Mouse (Mus musculus): Measurements from ENCODE around the gene Magi2.
"Not testable (repeated sequence)": the region's sequence is repeated elsewhere in the genome, so short reads cannot be mapped to it uniquely, and the experiment has no call there.

Gene Magi2

DNA sequence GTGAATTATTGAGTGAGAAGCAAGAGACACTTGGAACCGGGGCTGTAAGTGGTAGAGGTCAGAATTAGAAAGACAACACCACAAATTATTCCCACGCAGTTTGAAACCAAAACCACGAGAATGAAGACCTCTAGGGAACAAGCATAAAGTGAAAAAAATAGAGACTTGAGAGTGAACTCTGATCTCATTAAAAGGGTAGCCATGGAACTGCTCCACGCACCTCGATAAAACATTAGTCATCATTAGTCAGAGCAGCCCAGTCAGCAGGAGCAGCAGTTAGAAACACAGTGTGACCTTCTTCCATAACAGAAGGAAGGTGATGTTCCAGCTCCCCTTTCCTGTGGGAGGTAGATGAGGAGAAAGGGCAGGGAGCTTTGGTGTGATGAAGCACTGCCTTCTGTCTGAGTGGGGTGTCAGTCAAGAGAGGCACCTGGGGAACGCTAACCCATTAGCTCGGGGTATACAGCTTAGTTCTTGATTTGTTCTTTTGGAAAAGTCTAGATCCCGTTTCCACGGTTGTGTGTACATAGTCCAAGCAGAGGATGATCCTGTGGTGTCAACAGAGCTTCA is 1272.3 kb downstream of the Magi2 start:
- no peak for DNase-seq (ENCODE audit: low read depth, low spot score)

DNA sequence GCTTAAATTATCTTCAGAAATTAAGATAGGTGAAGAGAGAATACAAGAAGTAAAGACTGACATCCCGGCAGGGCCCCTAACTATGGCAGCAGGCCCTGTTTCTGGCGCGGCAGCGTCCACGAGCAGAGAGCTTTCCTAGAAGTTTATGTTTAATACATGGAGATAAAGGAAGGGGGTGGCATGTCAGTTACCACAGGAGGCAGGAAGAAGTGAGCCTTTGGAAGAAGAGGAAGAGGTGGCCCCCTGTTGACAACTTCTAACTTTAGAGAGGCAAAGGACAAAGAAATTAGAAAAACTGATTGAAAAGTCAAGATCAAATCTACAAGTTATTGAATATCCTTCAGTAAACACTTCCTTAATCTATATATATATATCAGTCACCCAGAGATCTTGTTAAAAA is 1281.8 kb downstream of the Magi2 start:
- no peak for DNase-seq (ENCODE audit: low read depth, low spot score)

GRCm38 (mm10) chr5:20509606-20510005 is 1282.8 kb downstream of the Magi2 start:
- DNase-seq (ENCODE audit: low read depth, low spot score) = no peak

DNA sequence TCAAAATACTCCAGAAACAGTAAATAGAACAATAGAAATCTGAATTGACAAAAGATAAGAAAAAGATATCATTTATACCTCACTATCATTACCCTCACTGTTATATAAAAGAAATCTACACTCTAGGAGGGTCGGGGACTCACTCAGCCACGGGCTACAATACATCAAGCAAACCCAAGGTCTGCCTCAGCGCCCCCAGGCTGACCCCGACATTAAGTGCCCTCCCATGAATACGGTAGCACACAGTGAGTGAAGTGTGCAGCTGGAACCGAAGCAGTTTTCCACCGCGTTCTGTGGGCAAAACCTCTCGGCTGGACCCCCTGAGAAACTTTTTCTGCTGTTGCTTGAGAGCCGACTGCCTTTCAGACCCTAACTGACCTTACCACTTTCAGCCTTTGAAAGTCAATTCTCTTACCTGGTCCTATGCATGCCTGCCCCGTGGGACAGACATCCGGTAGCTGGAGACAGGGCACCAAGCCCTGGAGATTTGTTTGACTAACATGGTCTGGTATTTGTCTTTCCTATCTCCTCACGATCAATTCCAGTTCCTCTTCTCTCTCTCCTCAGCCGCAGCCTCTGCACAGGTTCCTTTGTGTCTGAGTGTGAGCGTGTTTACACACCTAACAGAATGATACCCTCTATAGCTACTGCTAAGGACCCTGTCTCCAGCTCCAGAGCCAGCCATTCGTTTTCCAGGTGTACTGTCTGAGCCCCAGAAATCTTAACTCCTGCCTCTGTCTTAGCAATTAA is 1285.7 kb downstream of the Magi2 start:
- no peak for DNase-seq (ENCODE audit: low read depth, low spot score)

- no peak for DNase-seq (ENCODE audit: low read depth, low spot score)
Measured at GRCm38 (mm10) chr5:20521639-20522038, 1294.8 kb downstream of the Magi2 start.

DNA sequence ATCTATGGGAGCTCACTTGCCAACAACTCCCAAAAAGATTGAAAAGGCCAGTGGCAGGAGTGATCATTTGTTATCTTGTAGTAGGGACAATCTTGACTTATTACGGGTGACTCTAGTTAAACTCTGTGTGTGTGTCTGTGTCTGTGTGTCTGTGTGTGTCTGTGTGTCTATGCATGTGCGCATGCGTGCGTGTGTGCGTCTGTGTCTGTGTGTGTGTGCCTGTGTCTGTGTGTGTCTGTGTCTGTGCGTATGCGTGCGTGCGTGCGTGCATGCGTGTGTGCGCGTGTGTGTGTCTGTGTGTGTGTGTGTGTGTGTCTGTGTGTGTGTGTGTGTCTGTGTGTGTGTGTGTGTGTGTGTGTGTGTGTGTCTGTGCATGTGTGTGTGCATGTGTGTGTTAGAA is 1295.2 kb downstream of the Magi2 start:
- no peak for DNase-seq (ENCODE audit: low read depth, low spot score)

DNA sequence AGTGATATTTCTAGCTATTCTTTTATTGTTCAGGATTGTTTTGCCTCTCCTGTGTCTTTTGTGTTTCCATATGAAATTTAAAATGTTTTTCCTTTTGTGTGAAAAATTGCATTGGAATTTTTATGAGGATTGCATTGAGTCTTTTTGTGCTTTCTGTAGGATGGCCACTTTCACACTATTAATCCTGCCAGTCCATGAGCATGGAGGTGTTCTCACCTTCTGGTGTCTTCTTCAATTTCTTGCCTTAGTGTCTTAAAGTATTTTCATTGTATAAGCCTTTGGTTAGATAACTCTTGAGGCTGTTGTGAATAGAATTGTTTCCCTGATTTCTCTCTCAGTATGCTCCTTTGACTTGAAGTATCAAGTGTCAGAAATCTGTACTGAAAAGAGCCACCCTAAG is 1296.9 kb downstream of the Magi2 start:
- no peak for DNase-seq (ENCODE audit: low read depth, low spot score)

DNA sequence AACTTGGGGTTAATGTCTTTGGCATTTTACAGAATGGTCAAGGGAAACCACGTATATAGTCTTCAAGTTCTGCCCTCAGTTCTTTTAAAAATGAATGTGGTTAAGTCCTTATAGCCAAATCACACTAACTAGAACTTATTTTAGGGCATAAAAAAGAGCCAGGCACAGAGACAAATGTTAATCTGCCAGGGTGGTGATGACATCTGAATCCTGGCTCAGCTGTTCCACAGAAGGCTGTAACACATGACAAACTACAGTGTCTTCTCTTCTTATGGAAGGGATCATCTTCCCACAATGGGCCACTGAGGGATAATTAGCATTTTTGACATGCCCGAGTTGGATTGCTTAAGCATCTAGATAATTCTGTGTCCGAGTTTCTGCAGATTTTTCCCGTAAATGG is 1299.8 kb downstream of the Magi2 start:
- not testable (repeated sequence) for DNase-seq (ENCODE audit: low read depth, low spot score)

DNA sequence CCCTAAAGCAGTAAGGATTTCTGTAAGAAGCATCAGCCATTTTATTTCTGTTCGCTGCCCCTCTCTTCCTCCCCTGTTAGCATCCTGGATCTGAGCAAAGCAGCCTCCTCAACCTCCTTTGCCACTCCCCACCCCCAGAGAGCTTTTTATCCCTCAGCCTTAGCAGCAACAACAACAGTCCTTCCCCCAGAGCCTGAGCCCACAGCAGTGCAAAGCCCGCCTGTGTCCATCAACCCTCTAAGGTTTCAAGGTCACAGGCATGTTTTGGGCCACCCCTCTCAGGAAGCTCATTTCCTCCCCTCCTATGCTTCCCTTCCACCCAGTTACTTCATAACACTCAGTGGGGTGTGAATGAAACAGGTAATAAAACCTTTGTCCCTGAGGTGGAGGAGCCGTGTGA is 1309.7 kb downstream of the Magi2 start:
- DNase-seq (ENCODE audit: low read depth, low spot score) = no peak

DNA sequence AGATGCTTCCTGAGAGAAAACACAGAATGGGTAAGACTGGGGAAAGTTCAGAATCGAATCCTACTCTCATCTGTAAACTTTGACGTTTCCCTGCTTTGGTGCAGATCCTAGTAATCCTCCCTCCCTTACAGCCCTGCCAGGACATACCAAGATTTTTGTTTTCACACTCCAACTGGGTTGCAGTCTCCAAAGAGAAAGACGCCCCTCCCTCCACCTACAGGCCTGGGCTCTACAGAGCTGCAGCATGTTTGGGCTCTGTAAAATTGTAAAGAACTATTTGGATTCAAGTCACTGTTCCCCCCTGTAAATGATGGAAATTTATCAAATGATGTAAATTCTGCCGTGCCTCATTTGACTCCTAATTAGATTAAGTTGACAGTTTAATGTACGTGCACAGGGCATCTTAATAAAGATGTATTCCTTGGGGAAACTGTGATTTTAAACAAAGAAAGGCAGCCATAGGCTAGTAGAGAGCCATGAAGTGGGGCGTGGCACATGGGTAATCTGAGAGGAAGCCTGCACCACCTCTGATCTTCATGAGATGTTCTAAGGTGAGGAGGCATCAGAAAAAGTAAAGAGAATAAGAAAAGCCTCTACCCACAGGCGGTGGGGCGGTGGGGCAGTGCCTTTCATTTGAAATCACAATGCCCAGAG is 1310.7 kb downstream of the Magi2 start:
- no peak for DNase-seq (ENCODE audit: low read depth, low spot score)

GRCm38 (mm10) chr5:20544374-20544773 is 1317.5 kb downstream of the Magi2 start:
- DNase-seq (ENCODE audit: low read depth, low spot score) = no peak

GRCm38 (mm10) chr5:20559378-20559777 is 1332.5 kb downstream of the Magi2 start:
- no peak for DNase-seq (ENCODE audit: low read depth, low spot score)

DNA sequence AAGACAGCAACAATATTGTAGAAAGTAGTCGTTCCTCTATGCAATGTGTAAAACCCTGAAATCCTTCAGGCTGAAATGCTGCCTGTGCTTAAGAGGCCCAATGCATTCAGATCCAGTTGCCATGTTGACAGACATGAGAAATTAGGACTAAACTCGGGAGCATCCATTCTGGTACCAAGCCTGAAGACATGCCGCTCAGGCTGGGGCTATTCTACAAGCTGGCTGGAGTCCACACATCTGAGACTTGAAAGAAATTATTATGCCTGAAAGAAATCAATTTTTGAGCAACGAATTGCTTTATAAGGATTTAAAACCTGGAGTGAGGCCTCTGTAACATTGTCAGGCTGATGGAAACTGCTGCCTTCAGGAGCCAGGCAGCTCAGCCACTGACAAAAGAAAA is 1333.0 kb downstream of the Magi2 start:
- no peak for DNase-seq (ENCODE audit: low read depth, low spot score)

DNA sequence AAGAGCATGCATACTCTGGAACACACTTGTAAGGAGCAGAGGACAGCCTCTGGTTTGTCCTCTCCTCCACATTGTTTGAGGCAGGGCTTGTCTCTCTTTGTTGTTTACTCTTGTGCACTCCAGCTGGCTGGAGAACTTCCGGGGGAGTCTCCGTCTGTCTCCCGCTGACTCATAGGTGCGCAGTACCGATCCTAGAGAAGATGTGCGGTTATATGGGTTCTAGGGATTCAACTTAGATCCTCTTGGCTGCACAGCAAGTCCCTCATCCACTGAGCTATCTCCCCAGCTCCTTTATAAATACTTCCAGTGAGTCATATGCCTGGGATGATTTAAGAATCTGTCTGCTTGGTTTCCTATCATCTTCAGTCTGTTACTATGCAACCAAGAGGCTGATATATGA is 1341.6 kb downstream of the Magi2 start:
- no peak for DNase-seq (ENCODE audit: low read depth, low spot score)

- DNase-seq (ENCODE audit: low read depth, low spot score) = no peak
Measured at GRCm38 (mm10) chr5:20568966-20569365, 1342.1 kb downstream of the Magi2 start.

DNA sequence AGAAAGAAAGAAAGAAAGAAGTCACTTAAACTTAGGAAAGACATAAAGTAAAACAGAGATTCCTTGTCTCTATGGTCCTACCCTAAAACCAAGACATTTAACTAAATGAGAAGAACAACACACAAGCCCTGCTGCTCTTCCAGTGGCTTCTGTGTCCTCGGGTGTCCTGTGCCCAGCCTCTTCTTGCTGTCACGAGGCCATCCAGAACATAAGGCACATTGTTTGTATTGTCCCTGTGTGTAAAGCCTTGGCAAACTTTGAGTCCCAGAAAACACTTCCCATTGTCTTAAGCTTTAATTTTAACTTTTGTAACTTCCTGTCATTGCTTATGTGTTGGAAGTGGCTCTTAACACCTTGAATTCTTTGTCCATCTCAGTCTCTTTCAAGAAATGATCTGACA is 1348.0 kb downstream of the Magi2 start:
- DNase-seq (ENCODE audit: low read depth, low spot score) = no peak

- no peak for DNase-seq (ENCODE audit: low read depth, low spot score)
Measured at GRCm38 (mm10) chr5:20575798-20576197, 1349.0 kb downstream of the Magi2 start.

GRCm38 (mm10) chr5:20576266-20576665 is 1349.4 kb downstream of the Magi2 start:
- no peak for DNase-seq (ENCODE audit: low read depth, low spot score)

GRCm38 (mm10) chr5:20578666-20579065 is 1351.8 kb downstream of the Magi2 start:
- DNase-seq (ENCODE audit: low read depth, low spot score) = no peak

GRCm38 (mm10) chr5:20580619-20581018 is 1353.8 kb downstream of the Magi2 start:
- no peak for DNase-seq (ENCODE audit: low read depth, low spot score)

GRCm38 (mm10) chr5:20582995-20583435 is 1356.2 kb downstream of the Magi2 start:
- no peak for DNase-seq (ENCODE audit: low read depth, low spot score)

DNA sequence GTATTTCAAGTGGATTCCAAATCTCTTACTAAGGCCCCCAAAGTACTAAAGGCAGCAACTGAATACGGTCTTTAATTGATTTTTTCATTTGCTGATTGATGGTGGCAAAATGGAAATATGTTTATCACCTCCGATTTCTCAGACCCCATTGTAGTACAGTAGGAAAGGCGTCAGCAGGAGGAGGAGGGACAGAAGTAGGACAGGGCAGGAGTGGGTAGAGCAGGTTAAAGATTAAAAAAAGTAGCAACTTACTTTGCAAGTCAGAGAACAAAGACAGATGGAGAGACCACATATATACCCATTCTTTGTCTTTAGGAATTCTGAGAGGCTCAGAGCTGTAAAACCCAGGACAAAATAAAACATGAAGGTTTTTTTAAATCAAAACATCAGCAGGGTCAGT is 1356.8 kb downstream of the Magi2 start:
- DNase-seq (ENCODE audit: low read depth, low spot score) = no peak

- DNase-seq (ENCODE audit: low read depth, low spot score) = no peak
Measured at GRCm38 (mm10) chr5:20584769-20585168, 1357.9 kb downstream of the Magi2 start.

Data from WW6 (cell line).